Mouse (Mus musculus): ENCODE data around the gene Stt3b. TPM values are rescaled to one million over a fixed set of nuclear protein-coding genes. Genes with fewer than 3 reads are reported as not detected.

Stt3b gene
- polyA plus RNA-seq, 1 experiment from 2014 or later, result 80.5 TPM

DNA sequence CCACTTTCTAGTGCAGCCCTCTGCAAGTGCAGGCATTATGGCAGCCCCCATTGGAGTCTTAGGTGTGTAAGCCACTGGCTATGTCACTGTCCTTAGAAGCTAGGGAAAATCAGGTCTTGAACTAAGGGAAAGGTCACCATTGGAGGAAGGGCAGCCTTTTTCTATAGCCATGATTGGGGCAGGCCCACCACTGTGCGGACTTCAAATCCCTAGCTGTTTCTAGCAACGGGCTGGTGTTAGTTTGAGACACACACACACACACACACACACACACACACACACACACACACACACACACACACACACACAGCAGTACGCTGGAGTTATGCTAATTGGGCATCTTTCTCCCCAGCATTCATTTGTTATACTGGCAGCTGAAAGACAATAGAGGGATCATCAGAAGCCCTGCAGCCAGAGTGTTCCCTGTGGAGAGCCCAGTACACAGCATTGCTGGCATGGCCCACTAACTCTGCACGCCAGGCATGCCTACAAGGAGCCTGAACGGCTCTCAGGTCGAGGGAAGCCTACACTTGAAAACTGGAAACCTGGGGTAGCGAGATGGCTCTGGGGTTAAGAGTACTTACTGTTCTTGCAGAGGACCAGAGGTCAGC, 85.4 kb downstream of the Stt3b start:
- Histone ChIP-seq H3K9ac (replicated peaks) (no peak overlapping the region), H3K4me3 (no peak overlapping the region), H3K27ac (replicated peaks) (no peak overlapping the region), H3K4me2 (replicated peaks) (no peak overlapping the region), H3K9me3 (no peaks in the 10 kb centered on the region), H3K27me3 (no peaks in the 10 kb centered on the region), H3K36me3 (no peaks in the 10 kb centered on the region), H3K4me1 (0 out of 2 replicates have a peak, but pooled peaks cover 3% of the 10 kb centered on the region)
- WGBS, result 14% methylated on average over 7 of the region's 7 CpGs
- peak; percentile 57; the same call in 1 of the 2 replicates for ATAC-seq (replicated peaks)

DNA sequence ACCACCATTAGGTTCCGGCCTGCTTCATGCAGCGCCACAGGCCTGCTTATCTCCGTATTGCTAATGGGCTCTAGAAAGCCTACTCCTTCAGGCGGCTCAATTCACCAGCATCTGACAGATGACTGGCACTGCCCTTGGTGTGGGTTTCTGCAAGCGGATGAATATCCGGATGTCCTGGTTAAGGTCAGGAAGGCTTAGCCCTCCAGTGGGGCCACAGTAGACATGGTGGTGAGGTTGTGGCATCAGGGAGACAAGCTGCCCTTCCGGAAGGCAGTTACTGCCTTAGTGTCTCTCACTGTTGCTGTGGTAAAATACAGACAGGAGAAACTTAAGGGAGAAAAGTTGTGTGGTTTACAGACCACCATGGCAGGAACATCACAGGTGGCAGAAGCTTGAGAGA, 89.0 kb downstream of the Stt3b start:
- Histone ChIP-seq H3K27me3 (no peaks in the 10 kb centered on the region), H3K9ac (replicated peaks) (no peak overlapping the region), H3K9me3 (no peaks in the 10 kb centered on the region), H3K4me3 (no peak overlapping the region), H3K4me1 (0 out of 2 replicates have a peak, but pooled peaks cover 3% of the 10 kb centered on the region), H3K36me3 (no peaks in the 10 kb centered on the region), H3K27ac (replicated peaks) (no peak overlapping the region), H3K4me2 (replicated peaks) (no peak overlapping the region)
- WGBS, result 91% methylated on average over 7 of the region's 7 CpGs
- no peak for ATAC-seq (replicated peaks)

DNA sequence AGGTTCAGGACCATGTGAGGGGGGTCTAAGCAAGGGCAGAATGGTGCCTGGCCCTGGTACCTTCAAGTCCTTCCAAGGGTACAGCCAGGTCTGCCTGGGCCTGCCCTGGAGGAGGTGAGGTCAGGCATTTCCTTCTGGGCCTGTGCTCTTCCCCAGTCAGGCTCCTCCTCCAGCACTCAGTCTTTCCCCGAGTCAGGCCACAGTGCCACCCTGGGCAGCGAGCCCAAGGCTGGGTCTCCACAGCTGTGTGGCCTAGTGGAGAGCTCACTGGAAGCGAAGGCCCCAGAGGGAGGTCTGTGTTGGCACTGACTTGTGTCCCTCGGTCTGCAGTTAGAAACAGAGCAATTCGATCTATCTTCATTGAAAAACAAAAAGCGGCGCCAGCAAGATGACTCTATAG, 89.8 kb downstream of the Stt3b start:
- Histone ChIP-seq H3K36me3 (no peaks in the 10 kb centered on the region), H3K27ac (replicated peaks) (no peak overlapping the region), H3K4me2 (replicated peaks) (no peak overlapping the region), H3K4me1 (0 out of 2 replicates have a peak, but pooled peaks cover 3% of the 10 kb centered on the region), H3K4me3 (no peak overlapping the region), H3K9ac (replicated peaks) (no peak overlapping the region), H3K9me3 (no peaks in the 10 kb centered on the region), H3K27me3 (no peaks in the 10 kb centered on the region)
- no peak for ATAC-seq (replicated peaks)
- WGBS, result 77% methylated on average over 7 of the region's 7 CpGs

DNA sequence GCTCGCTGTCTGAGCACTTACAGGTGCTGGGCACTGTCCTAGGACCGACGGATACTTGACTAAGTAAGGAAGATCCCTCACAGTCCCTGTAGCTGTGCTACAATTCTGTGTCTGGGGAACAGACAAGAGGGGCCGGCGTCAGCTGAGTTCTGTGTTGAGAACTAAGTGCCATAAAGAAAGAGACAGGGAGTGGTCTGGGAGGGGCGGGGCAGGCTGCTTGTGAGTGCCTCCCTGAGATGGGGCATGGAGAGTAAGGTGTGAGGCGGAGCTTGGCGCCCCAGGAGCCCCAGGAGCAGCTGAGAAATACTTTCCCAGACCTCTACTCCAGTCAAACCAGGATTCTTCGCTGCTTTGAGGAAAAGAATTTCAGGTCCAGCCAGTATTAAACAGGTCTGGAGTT, 92.2 kb downstream of the Stt3b start:
- WGBS, result 30% methylated on average over 9 of the region's 9 CpGs
- no peaks in the 10 kb centered on the region for H3K36me3 ChIP-seq
- no peak for ATAC-seq (replicated peaks)
- no peak overlapping the region for H3K4me3 ChIP-seq
- no peaks in the 10 kb centered on the region for H3K27me3 ChIP-seq
- no peak overlapping the region for H3K27ac ChIP-seq (replicated peaks)
- H3K9ac ChIP-seq (replicated peaks), result no peak overlapping the region
- H3K9me3 ChIP-seq, result no peaks in the 10 kb centered on the region
- H3K4me2 ChIP-seq (replicated peaks), result no peak overlapping the region
- no peaks in the 10 kb centered on the region for H3K4me1 ChIP-seq

DNA sequence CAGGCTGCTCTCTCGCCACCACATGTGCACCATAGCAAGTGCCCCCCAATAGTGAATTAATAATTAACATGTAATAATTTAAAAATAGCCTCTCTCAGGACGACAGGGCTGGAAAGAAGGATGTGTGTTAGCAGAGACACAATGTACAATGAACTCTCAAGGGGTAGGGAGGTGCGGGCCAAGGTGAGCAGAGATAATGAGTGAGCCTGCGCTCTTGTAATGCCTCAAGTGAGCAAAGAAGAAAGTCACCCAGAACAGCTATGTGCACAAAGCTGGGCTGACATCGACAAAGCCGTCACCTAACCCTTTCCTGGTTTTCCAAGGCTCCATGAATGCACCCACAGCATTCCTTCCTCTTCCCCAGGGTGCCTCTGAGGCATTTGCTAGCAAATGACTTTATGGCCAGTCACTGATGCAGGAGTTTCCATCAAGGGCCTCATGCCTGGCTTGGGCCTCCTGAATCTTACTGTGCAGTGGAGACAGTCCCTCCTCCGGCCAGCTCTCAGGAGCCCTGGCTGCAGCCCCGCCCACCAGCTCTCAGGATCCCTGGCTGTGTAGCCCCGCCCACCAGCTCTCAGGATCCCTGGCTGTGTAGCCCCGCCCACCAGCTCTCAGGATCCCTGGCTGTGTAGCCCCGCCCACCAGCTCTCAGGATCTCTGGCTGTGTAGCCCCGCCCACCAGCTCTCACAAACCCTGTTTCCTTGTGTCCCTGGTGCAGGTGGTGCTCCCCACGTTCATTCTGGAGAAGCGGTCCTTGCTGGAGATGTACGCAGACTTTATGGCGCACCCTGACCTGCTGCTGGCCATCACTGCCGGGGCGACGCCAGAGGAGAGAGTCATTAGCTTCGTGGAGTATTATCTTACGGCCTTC, 94.2 kb downstream of the Stt3b start:
- no peak overlapping the region for H3K27ac ChIP-seq (replicated peaks)
- 28% methylated on average over 21 of the region's 21 CpGs for WGBS
- no peaks in the 10 kb centered on the region for H3K27me3 ChIP-seq
- no peaks in the 10 kb centered on the region for H3K9me3 ChIP-seq
- no peak overlapping the region for H3K4me2 ChIP-seq (replicated peaks)
- H3K9ac ChIP-seq (replicated peaks), result no peak overlapping the region
- H3K4me3 ChIP-seq, result no peak overlapping the region
- no peak for ATAC-seq (replicated peaks)
- no peaks in the 10 kb centered on the region for H3K4me1 ChIP-seq
- no peaks in the 10 kb centered on the region for H3K36me3 ChIP-seq

DNA sequence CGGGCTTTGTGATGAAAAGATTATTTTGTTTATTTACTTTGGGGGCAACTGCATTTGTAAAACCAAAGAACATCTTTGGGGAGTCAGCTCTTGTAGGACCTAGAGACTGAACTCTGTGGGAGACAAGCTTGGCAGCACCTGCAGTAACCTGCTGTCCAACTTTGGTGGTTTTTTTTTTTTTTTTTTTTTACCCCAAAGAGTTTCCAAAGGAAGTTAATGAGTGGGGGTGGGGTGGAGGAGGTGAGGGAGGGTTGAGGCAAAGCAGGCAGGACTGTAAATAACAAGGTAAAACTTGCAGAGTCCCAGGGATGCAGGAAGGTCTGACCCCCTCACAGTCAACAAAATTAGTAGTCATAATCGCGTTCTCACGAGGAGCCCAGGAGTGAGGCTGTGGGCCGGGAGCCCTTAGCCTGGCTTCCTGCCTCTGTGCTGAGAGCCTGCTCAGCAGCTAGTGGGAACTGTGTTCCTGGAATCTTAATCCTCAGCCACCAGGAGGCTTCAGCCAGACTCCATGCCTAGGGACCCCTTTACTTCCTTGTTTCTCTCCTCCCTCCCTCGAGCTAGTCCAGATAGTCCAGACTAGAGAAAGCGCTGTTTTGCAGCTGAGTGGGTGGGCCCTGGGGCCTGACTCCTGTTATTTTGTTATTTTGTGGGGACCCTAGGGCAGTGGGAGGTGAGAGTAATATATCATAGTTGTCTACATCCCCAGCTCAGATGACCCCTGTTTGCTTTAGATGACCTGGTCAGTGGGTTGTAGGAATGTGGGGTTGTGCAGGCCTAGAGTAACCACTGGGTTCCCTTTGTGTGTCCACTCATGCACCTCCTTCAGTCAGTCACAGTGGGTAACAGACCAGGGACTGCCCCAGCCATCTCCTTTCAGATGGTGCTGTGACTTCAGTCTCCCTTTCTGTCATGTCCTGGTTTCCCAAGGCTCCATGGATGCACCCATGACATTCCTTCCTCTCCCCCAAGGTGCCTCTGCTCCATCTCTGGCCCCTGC, 95.3 kb downstream of the Stt3b start:
- no peaks in the 10 kb centered on the region for H3K4me1 ChIP-seq
- H3K9ac ChIP-seq (replicated peaks), result no peak overlapping the region
- no peak overlapping the region for H3K27ac ChIP-seq (replicated peaks)
- WGBS, result 28% methylated on average over 7 of the region's 7 CpGs
- H3K4me3 ChIP-seq, result no peak overlapping the region
- no peak overlapping the region for H3K4me2 ChIP-seq (replicated peaks)
- H3K9me3 ChIP-seq, result no peaks in the 10 kb centered on the region
- no peak for ATAC-seq (replicated peaks)
- H3K27me3 ChIP-seq, result no peaks in the 10 kb centered on the region
- no peaks in the 10 kb centered on the region for H3K36me3 ChIP-seq

DNA sequence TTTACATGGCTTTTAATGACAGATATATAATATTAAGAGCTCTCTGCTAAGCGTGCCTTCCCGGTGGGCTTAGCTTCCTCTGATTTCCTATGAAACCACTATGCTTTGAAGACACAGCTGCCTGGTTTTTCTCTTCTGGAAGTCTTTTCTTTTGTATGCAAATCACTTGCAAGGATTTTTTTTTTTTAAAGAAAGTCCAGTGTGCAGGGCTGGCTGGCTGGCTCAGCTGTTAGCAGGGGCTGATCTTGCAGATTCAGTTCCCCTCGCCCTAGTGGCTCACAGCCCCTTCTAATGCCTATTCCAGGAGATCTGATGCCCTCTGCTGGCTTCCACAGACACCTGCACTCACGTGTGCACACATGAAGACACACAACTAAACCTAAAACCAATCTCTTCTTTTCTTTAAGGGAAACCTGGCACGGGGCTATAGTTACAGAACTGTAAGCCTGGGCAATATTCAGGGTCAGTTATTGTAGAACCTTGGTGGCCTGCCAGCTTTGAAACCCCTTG, 96.4 kb downstream of the Stt3b start:
- H3K9me3 ChIP-seq, result no peaks in the 10 kb centered on the region
- 88% methylated on average over 5 of the region's 5 CpGs for WGBS
- H3K36me3 ChIP-seq, result no peaks in the 10 kb centered on the region
- no peak overlapping the region for H3K9ac ChIP-seq (replicated peaks)
- H3K4me1 ChIP-seq, result no peaks in the 10 kb centered on the region
- H3K27ac ChIP-seq (replicated peaks), result no peak overlapping the region
- no peaks in the 10 kb centered on the region for H3K27me3 ChIP-seq
- ATAC-seq (replicated peaks), result no peak
- H3K4me3 ChIP-seq, result no peak overlapping the region
- no peak overlapping the region for H3K4me2 ChIP-seq (replicated peaks)

DNA sequence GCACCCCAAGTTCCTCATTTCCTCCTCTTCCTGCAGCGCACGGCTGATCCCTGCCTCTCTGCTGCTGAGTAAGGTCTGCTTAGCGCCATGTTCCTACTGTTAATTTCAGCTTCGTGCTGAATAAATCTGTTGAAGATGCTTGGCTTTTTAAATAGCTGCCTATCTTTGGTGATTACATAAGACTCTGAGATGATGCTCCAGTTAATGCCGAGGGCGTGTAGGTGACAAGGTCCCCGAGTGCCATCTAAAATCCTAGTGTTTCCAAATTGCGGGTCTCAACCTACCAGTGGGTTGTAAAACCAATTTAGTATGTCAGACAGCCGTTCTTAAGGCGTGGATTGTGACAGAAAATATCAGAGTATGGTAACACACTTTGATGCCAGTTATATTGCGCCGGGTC, 99.7 kb downstream of the Stt3b start:
- ATAC-seq (replicated peaks), result no peak
- WGBS, result 87% methylated on average over 12 of the region's 12 CpGs
- no peak overlapping the region for H3K4me3 ChIP-seq
- H3K27me3 ChIP-seq, result no peaks in the 10 kb centered on the region
- H3K4me1 ChIP-seq, result no peaks in the 10 kb centered on the region
- no peaks in the 10 kb centered on the region for H3K9me3 ChIP-seq
- H3K36me3 ChIP-seq, result no peaks in the 10 kb centered on the region
- no peak overlapping the region for H3K4me2 ChIP-seq (replicated peaks)
- no peak overlapping the region for H3K9ac ChIP-seq (replicated peaks)
- H3K27ac ChIP-seq (replicated peaks), result no peak overlapping the region

DNA sequence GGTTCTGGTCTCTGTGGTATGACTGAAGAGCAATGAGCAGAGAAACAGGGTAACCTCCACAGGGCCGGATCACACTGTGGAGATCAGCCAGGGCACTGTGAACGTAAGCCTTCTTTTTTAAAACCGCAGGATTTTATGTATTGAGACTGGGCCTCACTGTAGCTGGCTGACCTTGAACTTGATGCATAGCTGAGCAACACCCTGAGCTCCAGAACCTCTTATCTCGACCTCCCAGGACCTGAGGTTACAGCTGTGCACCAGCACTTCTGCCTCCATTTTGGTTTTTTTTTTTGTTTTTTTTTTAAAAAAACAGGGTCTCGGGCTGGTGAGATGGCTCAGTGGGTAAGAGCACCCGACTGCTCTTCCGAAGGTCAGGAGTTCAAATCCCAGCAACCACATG, 100.5 kb downstream of the Stt3b start:
- Histone ChIP-seq H3K27ac (replicated peaks) (no peak overlapping the region), H3K27me3 (no peaks in the 10 kb centered on the region), H3K9me3 (no peaks in the 10 kb centered on the region), H3K36me3 (no peaks in the 10 kb centered on the region), H3K4me1 (no peaks in the 10 kb centered on the region), H3K9ac (replicated peaks) (no peak overlapping the region), H3K4me3 (no peak overlapping the region), H3K4me2 (replicated peaks) (no peak overlapping the region)
- no peak for ATAC-seq (replicated peaks)
- 91% methylated on average over 7 of the region's 7 CpGs for WGBS

DNA sequence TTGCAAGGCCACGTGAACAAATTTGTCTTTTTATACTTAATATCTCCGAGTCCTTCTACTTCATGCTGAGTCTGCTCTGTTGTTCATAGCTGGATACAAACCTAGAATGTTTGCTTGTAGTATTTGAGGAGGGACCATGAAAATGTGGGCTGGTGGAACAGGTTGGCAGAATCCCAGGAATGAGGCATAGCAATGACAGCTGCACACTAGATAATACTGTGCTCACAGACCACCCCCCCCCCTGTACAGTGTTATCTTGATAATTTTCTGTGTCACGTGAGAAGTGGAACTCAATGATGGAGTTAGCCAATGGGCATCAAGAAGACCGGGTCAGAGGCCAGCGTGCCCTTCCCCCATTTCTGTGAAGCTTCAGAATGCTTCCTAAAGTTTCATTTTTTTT, 104.0 kb downstream of the Stt3b start:
- no peaks in the 10 kb centered on the region for H3K9me3 ChIP-seq
- H3K27me3 ChIP-seq, result no peaks in the 10 kb centered on the region
- no peak overlapping the region for H3K4me2 ChIP-seq (replicated peaks)
- ATAC-seq (replicated peaks), result 0 out of 2 replicates have a peak, but pooled peaks have one; percentile 16
- H3K27ac ChIP-seq (replicated peaks), result no peak overlapping the region
- 59% methylated on average over 5 of the region's 5 CpGs for WGBS
- H3K36me3 ChIP-seq, result no peaks in the 10 kb centered on the region
- H3K4me3 ChIP-seq, result no peak overlapping the region
- no peaks in the 10 kb centered on the region for H3K4me1 ChIP-seq
- no peak overlapping the region for H3K9ac ChIP-seq (replicated peaks)

DNA sequence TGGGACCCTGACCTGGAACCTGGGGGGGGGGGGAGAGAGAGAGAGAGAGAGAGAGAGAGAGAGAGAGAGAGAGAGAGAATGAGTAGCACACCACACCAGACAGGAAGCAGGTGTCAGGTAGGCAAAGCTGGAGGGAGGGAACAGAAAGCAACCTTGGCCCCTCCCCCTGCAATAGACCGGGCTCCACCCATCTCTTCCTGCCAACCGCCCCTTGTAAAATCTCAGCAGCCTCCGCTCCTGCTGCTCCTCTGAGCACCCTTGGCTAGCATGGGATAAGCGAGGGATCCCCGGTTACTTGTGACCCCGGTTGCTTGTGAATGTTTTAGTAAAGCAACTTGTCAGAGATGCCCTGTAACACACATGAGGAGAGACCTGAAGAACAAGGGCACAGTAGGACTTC, 104.7 kb downstream of the Stt3b start:
- no peak overlapping the region for H3K4me2 ChIP-seq (replicated peaks)
- H3K27ac ChIP-seq (replicated peaks), result no peak overlapping the region
- no peak for ATAC-seq (replicated peaks)
- no peak overlapping the region for H3K4me3 ChIP-seq
- WGBS, result 16% methylated on average over 6 of the region's 6 CpGs
- H3K4me1 ChIP-seq, result no peaks in the 10 kb centered on the region
- H3K27me3 ChIP-seq, result no peaks in the 10 kb centered on the region
- H3K9ac ChIP-seq (replicated peaks), result no peak overlapping the region
- H3K9me3 ChIP-seq, result no peaks in the 10 kb centered on the region
- H3K36me3 ChIP-seq, result no peaks in the 10 kb centered on the region

DNA sequence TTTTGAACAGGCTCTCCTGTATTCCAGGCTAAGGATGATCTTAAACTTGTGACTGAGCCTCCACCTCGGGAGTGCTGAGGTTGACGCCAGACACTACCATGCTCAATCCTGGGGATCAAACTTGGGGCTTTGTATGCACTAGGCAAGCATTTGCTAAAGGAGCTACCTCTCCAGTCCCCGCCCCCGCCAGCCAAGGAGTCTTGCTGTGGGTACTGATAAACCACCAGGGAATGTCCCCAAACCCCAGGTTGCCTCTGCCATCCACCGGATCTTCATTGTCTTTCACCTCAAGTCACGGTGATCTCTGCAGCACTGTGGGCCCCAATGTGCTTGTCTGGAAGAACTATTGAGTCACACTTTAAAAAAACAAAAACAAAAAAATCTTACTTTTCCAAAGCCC, 107.1 kb downstream of the Stt3b start:
- no peak overlapping the region for H3K9ac ChIP-seq (replicated peaks)
- H3K27ac ChIP-seq (replicated peaks), result no peak overlapping the region
- H3K27me3 ChIP-seq, result no peaks in the 10 kb centered on the region
- H3K9me3 ChIP-seq, result no peaks in the 10 kb centered on the region
- ATAC-seq (replicated peaks), result no peak
- no peaks in the 10 kb centered on the region for H3K4me1 ChIP-seq
- H3K4me2 ChIP-seq (replicated peaks), result no peak overlapping the region
- WGBS, result 54% methylated on average over 6 of the region's 6 CpGs
- no peaks in the 10 kb centered on the region for H3K36me3 ChIP-seq
- H3K4me3 ChIP-seq, result no peak overlapping the region
